Mouse (Mus musculus) liver, embryonic 14.5 days (tissue): ENCODE data around the gene Zfp747.

Source experiments
- CTCF ChIP-seq: IDR thresholded peaks from 2 replicates; pipeline ENCODE4 v1.5.1; 2016; ENCODE audit warnings: antibody characterized with exemption, low read depth, control low read depth
- EP300 ChIP-seq: IDR thresholded peaks from 2 replicates; pipeline ENCODE4 v1.6.1; 2016; ENCODE audit warnings: antibody characterized with exemption, low read depth

DNA sequence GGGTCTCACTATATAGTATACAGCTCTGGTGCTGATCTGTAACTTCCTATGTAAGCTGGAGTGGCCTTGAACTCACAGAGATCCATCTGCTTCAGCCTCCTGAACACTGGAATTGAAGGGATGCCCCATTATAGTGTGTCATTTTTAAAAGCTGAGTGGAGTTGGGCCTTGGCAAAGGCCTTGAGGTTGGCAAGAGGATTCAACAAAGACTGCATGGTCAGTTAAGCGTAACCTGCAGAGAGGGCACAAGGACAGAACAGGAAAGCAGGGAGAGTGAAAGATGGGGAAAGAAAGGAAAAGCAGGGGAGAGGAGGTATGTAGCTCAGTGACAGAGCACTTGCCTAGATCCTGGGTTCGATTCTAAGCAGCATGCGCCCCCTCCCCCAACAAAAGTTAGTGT, 49.4 kb upstream of the Zfp747 start:
- TF ChIP-seq CTCF (no peak), EP300 (no peak)
